Mouse (Mus musculus) midbrain, embryonic 14.5 days (tissue): ENCODE measurements around the gene Mlip. TPM values are rescaled to one million over a fixed set of nuclear protein-coding genes. Genes with fewer than 3 reads are reported as not detected.

Source experiments
- ATAC-seq: fragments of 200-750 bp; cut with Nextera tagmentation; 2 replicates; pipeline ENCODE4 v1.8.0; 2017; ENCODE audit warnings: moderate number of reproducible peaks, moderate library complexity; ENCODE audit not compliant: low FRiP score, low TSS enrichment
- DNase-seq: peaks from one replicate; pipeline ENCODE4 v3.0.0-alpha.2; 2015
- H3K27ac ChIP-seq: fragments of 300-500 bp; sonication (generic); replicated peaks from 2 replicates; pipeline ENCODE4 v1.5.1; 2014; ENCODE audit warnings: mild to moderate bottlenecking, low read depth, low read length, moderate library complexity
- H3K27me3 ChIP-seq: fragments of 300-500 bp; sonication (generic); 2 replicates; pipeline ENCODE4 v1.6.1; 2014; ENCODE audit warnings: low read length, control low read depth, mixed read lengths; ENCODE audit not compliant: control insufficient read depth, insufficient read depth
- H3K36me3 ChIP-seq: fragments of 300-500 bp; sonication (generic); 2 replicates; pipeline ENCODE4 v1.6.1; 2014; ENCODE audit warnings: low read length, control low read depth; ENCODE audit not compliant: control insufficient read depth, insufficient read depth
- H3K4me1 ChIP-seq: fragments of 300-500 bp; sonication (generic); 2 replicates; pipeline ENCODE4 v1.6.1; 2014; ENCODE audit warnings: mild to moderate bottlenecking, antibody characterized with exemption, low read length, control low read depth; ENCODE audit not compliant: control insufficient read depth, insufficient read depth
- H3K4me2 ChIP-seq: fragments of 300-500 bp; sonication (generic); 2 replicates; pipeline ENCODE4 v1.6.1; 2014; ENCODE audit warnings: mild to moderate bottlenecking, low read length, moderate library complexity
- H3K4me3 ChIP-seq: fragments of 300-500 bp; sonication (generic); replicated peaks from 2 replicates; pipeline ENCODE4 v1.5.1; 2014; ENCODE audit warnings: low read depth, low read length
- H3K9ac ChIP-seq: fragments of 300-500 bp; sonication (generic); replicated peaks from 2 replicates; pipeline ENCODE4 v1.6.1; 2014; ENCODE audit warnings: mild to moderate bottlenecking, low read length, moderate library complexity
- H3K9me3 ChIP-seq: fragments of 300-500 bp; sonication (generic); 2 replicates; pipeline ENCODE4 v1.6.1; 2016; ENCODE audit warnings: low read length, control low read depth, mixed read lengths; ENCODE audit not compliant: control insufficient read depth
- WGBS: fragments of 180-500 bp; shearing (Covaris S2); extraction: QIAGEN DNeasy Blood & Tissue Kit; methylation state at CpG from one replicate; pipeline ENCODE4 v1.1.7; 2014; 5-methylcytosine and 5-hydroxymethylcytosine counted together
- polyA plus RNA-seq: library from polyadenylated mRNA; unstranded; fragments of >200 nt; fragmentation: Nextera tagmentation; extraction: Ambion mirVana; gene quantifications from 2 replicates; pipeline ENCODE4 v1.2.1, GENCODE M21; 2014

Gene Mlip
- polyA plus RNA-seq, 1 experiment from 2014 or later, result 0.83 TPM

- Histone ChIP-seq H3K9me3 (no peaks in the 10 kb centered on the region), H3K4me1 (0 out of 2 replicates have a peak, but pooled peaks cover 4% of the 10 kb centered on the region), H3K27ac (no peak overlapping the region), H3K36me3 (no peaks in the 10 kb centered on the region), H3K4me3 (no peak overlapping the region), H3K9ac (no peak overlapping the region), H3K4me2 (no peak overlapping the region), H3K27me3 (no peaks in the 10 kb centered on the region)
- ATAC-seq, result no peak; the same call in 1 of the 2 replicates
- 58% methylated on average over 5 of the region's 5 CpGs for whole genome bisulfite sequencing
- DNase-seq, result no peak
Observed at GRCm38 (mm10) chr9:77277270-77277669, 75.5 kb downstream of the Mlip start.

- H3K4me3 ChIP-seq, result no peak overlapping the region
- H3K9ac ChIP-seq, result no peak overlapping the region
- ATAC-seq (peak; percentile 37; the same call in 1 of the 2 replicates), DNase-seq (peak; percentile 39)
- no peak overlapping the region for H3K27ac ChIP-seq
- no peak overlapping the region for H3K4me2 ChIP-seq
- H3K9me3 ChIP-seq, result no peaks in the 10 kb centered on the region
- 0 out of 2 replicates have a peak, but pooled peaks cover 4% of the 10 kb centered on the region for H3K4me1 ChIP-seq
- no peaks in the 10 kb centered on the region for H3K27me3 ChIP-seq
- 31% methylated on average over 5 of the region's 5 CpGs for WGBS
- H3K36me3 ChIP-seq, result no peaks in the 10 kb centered on the region
Observed at GRCm38 (mm10) chr9:77276451-77277154, 76.2 kb downstream of the Mlip start.

- Histone ChIP-seq H3K4me2 (no peak overlapping the region), H3K4me1 (0 out of 2 replicates have a peak, but pooled peaks cover 4% of the 10 kb centered on the region), H3K9me3 (no peaks in the 10 kb centered on the region), H3K9ac (no peak overlapping the region), H3K27me3 (no peaks in the 10 kb centered on the region), H3K36me3 (no peaks in the 10 kb centered on the region), H3K4me3 (no peak overlapping the region), H3K27ac (no peak overlapping the region)
- no peak for DNase-seq
- 88% methylated on average over 4 of the region's 4 CpGs for WGBS
- ATAC-seq, result no peak
Observed at GRCm38 (mm10) chr9:77272727-77273126, 80.0 kb downstream of the Mlip start.

- no peak overlapping the region for H3K4me3 ChIP-seq
- H3K27me3 ChIP-seq, result no peaks in the 10 kb centered on the region
- H3K9ac ChIP-seq, result no peak overlapping the region
- no peaks in the 10 kb centered on the region for H3K4me1 ChIP-seq
- no peaks in the 10 kb centered on the region for H3K36me3 ChIP-seq
- 81% methylated on average over 4 of the region's 4 CpGs for WGBS
- DNase-seq (peak; percentile 29), ATAC-seq (no peak)
- H3K9me3 ChIP-seq, result no peaks in the 10 kb centered on the region
- no peak overlapping the region for H3K27ac ChIP-seq
- no peak overlapping the region for H3K4me2 ChIP-seq
Observed at GRCm38 (mm10) chr9:77265268-77266017, 87.3 kb downstream of the Mlip start.

GRCm38 (mm10) chr9:77259052-77259451 lies 93.7 kb downstream of the Mlip start:
- Histone ChIP-seq H3K9ac (no peak overlapping the region), H3K9me3 (no peaks in the 10 kb centered on the region), H3K27me3 (no peaks in the 10 kb centered on the region), H3K27ac (no peak overlapping the region), H3K4me2 (no peak overlapping the region), H3K36me3 (no peaks in the 10 kb centered on the region), H3K4me1 (no peaks in the 10 kb centered on the region), H3K4me3 (no peak overlapping the region)
- no peak for ATAC-seq
- no peak for DNase-seq
- 80% methylated on average over 4 of the region's 4 CpGs for WGBS

- 84% methylated on average over 6 of the region's 6 CpGs for WGBS
- no peaks in the 10 kb centered on the region for H3K4me1 ChIP-seq
- ATAC-seq (no peak), DNase-seq (no peak)
- no peak overlapping the region for H3K9ac ChIP-seq
- no peak overlapping the region for H3K27ac ChIP-seq
- no peaks in the 10 kb centered on the region for H3K36me3 ChIP-seq
- no peaks in the 10 kb centered on the region for H3K27me3 ChIP-seq
- no peak overlapping the region for H3K4me2 ChIP-seq
- no peak overlapping the region for H3K4me3 ChIP-seq
- no peaks in the 10 kb centered on the region for H3K9me3 ChIP-seq
Observed at GRCm38 (mm10) chr9:77258265-77258664, 94.5 kb downstream of the Mlip start.

- Histone ChIP-seq H3K27ac (no peak overlapping the region), H3K9ac (no peak overlapping the region), H3K9me3 (no peaks in the 10 kb centered on the region), H3K36me3 (no peaks in the 10 kb centered on the region), H3K4me2 (no peak overlapping the region), H3K4me3 (no peak overlapping the region), H3K27me3 (no peaks in the 10 kb centered on the region), H3K4me1 (no peaks in the 10 kb centered on the region)
- DNase-seq (no peak), ATAC-seq (no peak)
- WGBS, result 91% methylated on average over 3 of the region's 3 CpGs
Observed at GRCm38 (mm10) chr9:77254514-77254913, 98.3 kb downstream of the Mlip start.

GRCm38 (mm10) chr9:77252761-77253160 lies 100.0 kb downstream of the Mlip start:
- Histone ChIP-seq H3K4me2 (no peak overlapping the region), H3K4me1 (no peaks in the 10 kb centered on the region), H3K36me3 (no peaks in the 10 kb centered on the region), H3K4me3 (no peak overlapping the region), H3K9me3 (no peaks in the 10 kb centered on the region), H3K27me3 (no peaks in the 10 kb centered on the region), H3K27ac (no peak overlapping the region), H3K9ac (no peak overlapping the region)
- 94% methylated on average over 4 of the region's 4 CpGs for WGBS
- DNase-seq (no peak), ATAC-seq (no peak)

GRCm38 (mm10) chr9:77252134-77252533 lies 100.6 kb downstream of the Mlip start:
- Histone ChIP-seq H3K27me3 (no peaks in the 10 kb centered on the region), H3K4me2 (no peak overlapping the region), H3K9ac (no peak overlapping the region), H3K4me3 (no peak overlapping the region), H3K36me3 (no peaks in the 10 kb centered on the region), H3K9me3 (no peaks in the 10 kb centered on the region), H3K27ac (no peak overlapping the region), H3K4me1 (no peaks in the 10 kb centered on the region)
- 88% methylated on average over 7 of the region's 7 CpGs for WGBS
- no peak for DNase-seq
- no peak for ATAC-seq
